Mouse (Mus musculus) layer of hippocampus, adult 18-20 months (tissue): Measurements from ENCODE around the gene Zdhhc11. TPM values are rescaled to one million over a fixed set of nuclear protein-coding genes. Genes with fewer than 3 reads are reported as not detected.

ENCODE experiments used
- DNase-seq, 2 experiments: peaks; one replicate each; pipeline ENCODE4 v3.0.0; 2022; ENCODE audit warnings: low spot score in 2 of 2
- long read RNA-seq: library from polyadenylated mRNA; stranded (forward); transcript quantifications from one replicate; pipeline ENCODE4 v2.0.0, GENCODE M21; 2021
- total RNA-seq, 2 experiments: library from RNA; stranded (reverse); gene quantifications; 2 replicates each; pipeline ENCODE4 v1.2.3; 2021

Gene Zdhhc11
- total RNA-seq: not detected
- long read RNA-seq: 0 reads

GRCm38 (mm10) chr13:73963551-73963950 is at the start of gene Zdhhc11:
Zdhhc11 (plus strand) TSS chr13:73963851.
- no peak for DNase-seq

GRCm38 (mm10) chr13:73932201-73932600 is 31.4 kb upstream of the Zdhhc11 start:
- no peak for DNase-seq

GRCm38 (mm10) chr13:73936938-73937320 is 26.7 kb upstream of the Zdhhc11 start:
- DNase-seq: no peak

GRCm38 (mm10) chr13:73937321-73938176 is 26.1 kb upstream of the Zdhhc11 start, which contains the start of the genes Trip13 and Brd9:
Trip13 (minus strand) TSS chr13:73937784.
Brd9 (plus strand) TSS chr13:73937811.
- DNase-seq: peak; percentile 82 to 88

GRCm38 (mm10) chr13:73938177-73938560 is 25.5 kb upstream of the Zdhhc11 start:
- no peak for DNase-seq

- no peak for DNase-seq
Observed at GRCm38 (mm10) chr13:73939101-73939500, 24.6 kb upstream of the Zdhhc11 start.

- no peak for DNase-seq
Observed at GRCm38 (mm10) chr13:73944606-73945005, 19.0 kb upstream of the Zdhhc11 start.

- DNase-seq: peak in 1 of 2 experiments; percentile 68
Observed at GRCm38 (mm10) chr13:73953551-73954130, 10.0 kb upstream of the Zdhhc11 start.

- no peak for DNase-seq
Observed at GRCm38 (mm10) chr13:73954666-73955065, 9.0 kb upstream of the Zdhhc11 start.

GRCm38 (mm10) chr13:73955531-73955930 is 8.1 kb upstream of the Zdhhc11 start:
- DNase-seq: no peak

GRCm38 (mm10) chr13:73960117-73960652 is 3.5 kb upstream of the Zdhhc11 start:
- DNase-seq: peak in 1 of 2 experiments; percentile 51

- DNase-seq: peak in 1 of 2 experiments; percentile 31
Observed at GRCm38 (mm10) chr13:73961177-73961576, 2.5 kb upstream of the Zdhhc11 start.

- DNase-seq: peak; percentile 45 to 73
Observed at GRCm38 (mm10) chr13:73970545-73971448, 7.1 kb downstream of the Zdhhc11 start.

- no peak for DNase-seq
Observed at GRCm38 (mm10) chr13:73974523-73974922, 10.9 kb downstream of the Zdhhc11 start.

GRCm38 (mm10) chr13:73976935-73977334 is 13.3 kb downstream of the Zdhhc11 start:
- no peak for DNase-seq

GRCm38 (mm10) chr13:73990325-73990724 is 26.7 kb downstream of the Zdhhc11 start:
- no peak for DNase-seq

GRCm38 (mm10) chr13:73990761-73991160 is 27.1 kb downstream of the Zdhhc11 start:
- no peak for DNase-seq

- no peak for DNase-seq
Observed at GRCm38 (mm10) chr13:73991267-73991666, 27.6 kb downstream of the Zdhhc11 start.

GRCm38 (mm10) chr13:73996456-73996855 is 32.8 kb downstream of the Zdhhc11 start:
- DNase-seq: no peak

- DNase-seq: no peak
Observed at GRCm38 (mm10) chr13:74000519-74000918, 36.9 kb downstream of the Zdhhc11 start.

- DNase-seq: no peak
Observed at GRCm38 (mm10) chr13:74000961-74001360, 37.3 kb downstream of the Zdhhc11 start.
